Mouse (Mus musculus): ENCODE data around the gene Car10. TPM values are rescaled to one million over a fixed set of nuclear protein-coding genes. Genes with fewer than 3 reads are reported as not detected.

Car10 gene
- polyA plus RNA-seq, 2 experiments, result 0.70 TPM

GRCm38 (mm10) chr11:93126466-93126865 is 28.6 kb downstream of the Car10 start:
- Histone ChIP-seq H3K36me3 (ENCODE audit: control insufficient read depth, insufficient read depth, low read length) (no peaks in the 10 kb centered on the region), H3K27ac (replicated peaks; ENCODE audit: low read depth, low read length) (no peak overlapping the region), H3K4me2 (replicated peaks; ENCODE audit: low read depth, low read length, severe bottlenecking) (no peak overlapping the region), H3K9me3 (ENCODE audit: control insufficient read depth, low read length) (no peaks in the 10 kb centered on the region), H3K27me3 (ENCODE audit: control insufficient read depth, insufficient read depth, low read length) (no peaks in the 10 kb centered on the region), H3K4me3 (replicated peaks; ENCODE audit: low read length) (no peak overlapping the region), H3K4me1 (ENCODE audit: control insufficient read depth, insufficient read depth, low read length) (no peaks in the 10 kb centered on the region), H3K9ac (ENCODE audit: low read depth, low read length, severe bottlenecking) (no peak overlapping the region)
- no peak for TF ChIP-seq POLR2A (IDR thresholded peaks at IDR 0.05; ENCODE audit: borderline replicate concordance, extremely low read depth, insufficient read depth, insufficient read length)
- ATAC-seq (ENCODE audit: low FRiP score, low read depth) (no peak), DNase-seq (ENCODE audit: low spot score) (no peak)
- 84% methylated on average over 3 of the region's 3 CpGs for WGBS

- TF ChIP-seq POLR2A (IDR thresholded peaks at IDR 0.05; ENCODE audit: borderline replicate concordance, extremely low read depth, insufficient read depth, insufficient read length), result no peak
- H3K9ac ChIP-seq (ENCODE audit: low read depth, low read length, severe bottlenecking), result no peak overlapping the region
- WGBS, result 74% methylated on average over 2 of the region's 2 CpGs
- no peaks in the 10 kb centered on the region for H3K9me3 ChIP-seq (ENCODE audit: control insufficient read depth, low read length)
- H3K27me3 ChIP-seq (ENCODE audit: control insufficient read depth, insufficient read depth, low read length), result no peaks in the 10 kb centered on the region
- no peak overlapping the region for H3K4me3 ChIP-seq (replicated peaks; ENCODE audit: low read length)
- DNase-seq (ENCODE audit: low spot score), result no peak
- no peak overlapping the region for H3K4me2 ChIP-seq (replicated peaks; ENCODE audit: low read depth, low read length, severe bottlenecking)
- no peaks in the 10 kb centered on the region for H3K4me1 ChIP-seq (ENCODE audit: control insufficient read depth, insufficient read depth, low read length)
- H3K36me3 ChIP-seq (ENCODE audit: control insufficient read depth, insufficient read depth, low read length), result no peaks in the 10 kb centered on the region
- ATAC-seq (ENCODE audit: low FRiP score, low read depth), result no peak
- H3K27ac ChIP-seq (replicated peaks; ENCODE audit: low read depth, low read length), result no peak overlapping the region
These were observed 30.7 kb downstream of the Car10 start for GRCm38 (mm10) chr11:93128481-93128880.

GRCm38 (mm10) chr11:93137841-93138240 is 40.0 kb downstream of the Car10 start:
- 95% methylated on average over 1 of the region's 1 CpGs for WGBS
- H3K4me1 ChIP-seq (ENCODE audit: control insufficient read depth, insufficient read depth, low read length), result no peaks in the 10 kb centered on the region
- no peak overlapping the region for H3K4me3 ChIP-seq (replicated peaks; ENCODE audit: low read length)
- no peak for TF ChIP-seq POLR2A (IDR thresholded peaks at IDR 0.05; ENCODE audit: borderline replicate concordance, extremely low read depth, insufficient read depth, insufficient read length)
- no peak overlapping the region for H3K27ac ChIP-seq (replicated peaks; ENCODE audit: low read depth, low read length)
- ATAC-seq (ENCODE audit: low FRiP score, low read depth) (no peak), DNase-seq (ENCODE audit: low spot score) (no peak)
- H3K9ac ChIP-seq (ENCODE audit: low read depth, low read length, severe bottlenecking), result no peak overlapping the region
- no peaks in the 10 kb centered on the region for H3K27me3 ChIP-seq (ENCODE audit: control insufficient read depth, insufficient read depth, low read length)
- no peaks in the 10 kb centered on the region for H3K9me3 ChIP-seq (ENCODE audit: control insufficient read depth, low read length)
- no peaks in the 10 kb centered on the region for H3K36me3 ChIP-seq (ENCODE audit: control insufficient read depth, insufficient read depth, low read length)
- no peak overlapping the region for H3K4me2 ChIP-seq (replicated peaks; ENCODE audit: low read depth, low read length, severe bottlenecking)

GRCm38 (mm10) chr11:93141727-93142126 is 43.9 kb downstream of the Car10 start:
- no peak overlapping the region for H3K27ac ChIP-seq (replicated peaks; ENCODE audit: low read depth, low read length)
- 74% methylated on average over 1 of the region's 1 CpGs for WGBS
- TF ChIP-seq POLR2A (IDR thresholded peaks at IDR 0.05; ENCODE audit: borderline replicate concordance, extremely low read depth, insufficient read depth, insufficient read length), result no peak
- H3K27me3 ChIP-seq (ENCODE audit: control insufficient read depth, insufficient read depth, low read length), result no peaks in the 10 kb centered on the region
- no peak overlapping the region for H3K9ac ChIP-seq (ENCODE audit: low read depth, low read length, severe bottlenecking)
- H3K36me3 ChIP-seq (ENCODE audit: control insufficient read depth, insufficient read depth, low read length), result no peaks in the 10 kb centered on the region
- no peaks in the 10 kb centered on the region for H3K9me3 ChIP-seq (ENCODE audit: control insufficient read depth, low read length)
- H3K4me3 ChIP-seq (replicated peaks; ENCODE audit: low read length), result no peak overlapping the region
- DNase-seq (ENCODE audit: low spot score) (no peak), ATAC-seq (ENCODE audit: low FRiP score, low read depth) (no peak)
- no peak overlapping the region for H3K4me2 ChIP-seq (replicated peaks; ENCODE audit: low read depth, low read length, severe bottlenecking)
- H3K4me1 ChIP-seq (ENCODE audit: control insufficient read depth, insufficient read depth, low read length), result no peaks in the 10 kb centered on the region

- no peaks in the 10 kb centered on the region for H3K4me1 ChIP-seq (ENCODE audit: control insufficient read depth, insufficient read depth, low read length)
These were observed 46.7 kb downstream of the Car10 start for GRCm38 (mm10) chr11:93144544-93144943.

GRCm38 (mm10) chr11:93154910-93155309 is 57.1 kb downstream of the Car10 start:
- Histone ChIP-seq H3K4me1 (ENCODE audit: control insufficient read depth, insufficient read depth, low read length) (no peaks in the 10 kb centered on the region), H3K27ac (replicated peaks; ENCODE audit: low read depth, low read length) (no peak overlapping the region), H3K27me3 (ENCODE audit: control insufficient read depth, insufficient read depth, low read length) (no peaks in the 10 kb centered on the region), H3K9ac (ENCODE audit: low read depth, low read length, severe bottlenecking) (no peak overlapping the region), H3K4me2 (replicated peaks; ENCODE audit: low read depth, low read length, severe bottlenecking) (no peak overlapping the region), H3K9me3 (ENCODE audit: control insufficient read depth, low read length) (no peaks in the 10 kb centered on the region), H3K36me3 (ENCODE audit: control insufficient read depth, insufficient read depth, low read length) (no peaks in the 10 kb centered on the region), H3K4me3 (replicated peaks; ENCODE audit: low read length) (no peak overlapping the region)
- WGBS, result 62% methylated on average over 3 of the region's 3 CpGs
- DNase-seq (ENCODE audit: low spot score), result no peak
- no peak for ATAC-seq (ENCODE audit: low FRiP score, low read depth)
- no peak for TF ChIP-seq POLR2A (IDR thresholded peaks at IDR 0.05; ENCODE audit: borderline replicate concordance, extremely low read depth, insufficient read depth, insufficient read length)

More at GRCm38 (mm10) chr11:93144544-93144943, 46.7 kb downstream of the Car10 start:
- no peak overlapping the region for H3K4me3 ChIP-seq (replicated peaks; ENCODE audit: low read length)
- ATAC-seq (ENCODE audit: low FRiP score, low read depth) (no peak), DNase-seq (ENCODE audit: low spot score) (peak; percentile 75)
- no peaks in the 10 kb centered on the region for H3K27me3 ChIP-seq (ENCODE audit: control insufficient read depth, insufficient read depth, low read length)
- H3K9ac ChIP-seq (ENCODE audit: low read depth, low read length, severe bottlenecking), result no peak overlapping the region
- H3K9me3 ChIP-seq (ENCODE audit: control insufficient read depth, low read length), result no peaks in the 10 kb centered on the region
- H3K4me2 ChIP-seq (replicated peaks; ENCODE audit: low read depth, low read length, severe bottlenecking), result no peak overlapping the region
- TF ChIP-seq POLR2A (IDR thresholded peaks at IDR 0.05; ENCODE audit: borderline replicate concordance, extremely low read depth, insufficient read depth, insufficient read length), result no peak
- 12% methylated on average over 2 of the region's 2 CpGs for WGBS
- no peak overlapping the region for H3K27ac ChIP-seq (replicated peaks; ENCODE audit: low read depth, low read length)
- H3K36me3 ChIP-seq (ENCODE audit: control insufficient read depth, insufficient read depth, low read length), result no peaks in the 10 kb centered on the region
